Mouse (Mus musculus): Measurements from ENCODE around the gene Auts2. TPM values are rescaled to one million over a fixed set of nuclear protein-coding genes. Genes with fewer than 3 reads are reported as not detected.

Gene Auts2
- total and polyA plus RNA-seq, 3 experiments = not detected

DNA sequence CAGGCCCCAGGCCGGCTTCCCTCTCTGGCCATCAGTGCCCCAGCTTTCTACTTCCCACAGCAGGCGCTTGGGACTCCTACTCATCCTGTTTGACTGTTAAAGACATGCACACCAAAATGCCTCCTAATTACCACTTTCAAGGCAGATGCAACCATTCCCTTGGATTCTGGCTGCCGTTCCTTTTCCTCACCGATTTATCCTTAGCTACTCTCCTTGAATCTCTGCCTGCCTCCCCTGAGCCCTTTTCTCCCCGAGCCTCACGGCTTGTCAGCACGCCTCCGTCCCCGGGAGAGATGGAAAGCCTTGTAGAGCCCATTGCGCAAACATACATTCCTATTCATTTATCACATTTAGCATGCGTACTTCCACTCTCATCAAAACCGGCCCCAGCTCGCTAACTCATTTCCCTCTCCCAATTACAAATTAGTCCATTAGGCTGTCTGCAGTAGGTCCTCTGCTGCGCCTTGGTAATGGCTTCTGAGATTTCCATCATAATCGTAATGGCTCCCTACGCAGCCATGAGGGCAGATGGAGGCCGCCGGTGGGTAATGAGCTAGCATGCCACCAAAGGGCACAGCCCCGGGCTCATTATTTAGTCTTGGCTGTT lies 825.7 kb downstream of the Auts2 start:
- Histone ChIP-seq H3K79me2 (replicated peaks; ENCODE audit: control insufficient read depth, extremely low read depth, insufficient read depth, poor library complexity, severe bottlenecking) (no peaks in the 10 kb centered on the region), H3K27ac (ENCODE audit: insufficient read depth, low read depth) (no peak overlapping the region), H3K27me3 (replicated peaks) (no peaks in the 10 kb centered on the region), H3K9me3 (replicated peaks; ENCODE audit: low read length) (peaks cover 81% of the 10 kb centered on the region), H3K4me1 (ENCODE audit: control insufficient read depth in 1 of 2, insufficient read depth in 2 of 2) (no peaks in the 10 kb centered on the region), H3K36me3 (replicated peaks in 1 of 2; ENCODE audit: control insufficient read depth in 1 of 2, insufficient read depth in 1 of 2, low read length in 1 of 2) (no peaks in the 10 kb centered on the region), H3K9ac (ENCODE audit: insufficient read depth, low read depth) (no peak overlapping the region), H3K4me3 (replicated peaks in 1 of 3; ENCODE audit: low read depth in 2 of 3, low read length in 2 of 3, poor library complexity in 1 of 3) (no peak overlapping the region), H3K4me2 (ENCODE audit: insufficient read depth, low read depth, poor library complexity, severe bottlenecking) (no peak overlapping the region)
- DNase-seq (ENCODE audit: extremely low read depth) = no peak
- dilution Hi-C loops (cut with MboI; ENCODE audit: extremely low pct_ligation_motif_present, extremely low pct_unique_long_range_greater_than_20kb, low sequenced_read_pairs) (no loop called here), in situ Hi-C loops (cut with MboI; ENCODE audit: low pct_ligation_motif_present, low pct_unique_long_range_greater_than_20kb, low sequenced_read_pairs) (no loop called here)
- TF ChIP-seq ZC3H11A (IDR thresholded peaks at IDR 0.05; ENCODE audit: low read depth, low read length) (no peak), IRF4 (IDR thresholded peaks at IDR 0.05; ENCODE audit: low read depth, low read length) (no peak), ELF1 (IDR thresholded peaks at IDR 0.05; ENCODE audit: low read depth, low read length) (no peak), USF1 (IDR thresholded peaks at IDR 0.05; ENCODE audit: low read depth, low read length) (no peak), HCFC1 (IDR thresholded peaks at IDR 0.05; ENCODE audit: low read depth, low read length) (no peak), BHLHE40 (IDR thresholded peaks at IDR 0.05; ENCODE audit: low read depth, low read length) (no peak), ZNF384 (IDR thresholded peaks at IDR 0.05; ENCODE audit: low read depth, low read length) (no peak), ZKSCAN1 (IDR thresholded peaks at IDR 0.05; ENCODE audit: borderline replicate concordance, low read depth, low read length) (no peak), JUND (conservative IDR thresholded peaks at IDR 0.05; ENCODE audit: low read depth, low read length) (no peak), KAT2A (IDR thresholded peaks at IDR 0.05; ENCODE audit: insufficient replicate concordance, low read length) (no peak), GABPA (IDR thresholded peaks at IDR 0.05; ENCODE audit: insufficient replicate concordance, low read depth, low read length) (no peak), TCF12 (IDR thresholded peaks at IDR 0.05; ENCODE audit: low read depth, low read length) (no peak), MXI1 (IDR thresholded peaks at IDR 0.05; ENCODE audit: low read depth, low read length) (no peak), EP300 (IDR thresholded peaks at IDR 0.05; ENCODE audit: low read length) (no peak), RAD21 (IDR thresholded peaks at IDR 0.05; ENCODE audit: low read depth, low read length) (no peak)

DNA sequence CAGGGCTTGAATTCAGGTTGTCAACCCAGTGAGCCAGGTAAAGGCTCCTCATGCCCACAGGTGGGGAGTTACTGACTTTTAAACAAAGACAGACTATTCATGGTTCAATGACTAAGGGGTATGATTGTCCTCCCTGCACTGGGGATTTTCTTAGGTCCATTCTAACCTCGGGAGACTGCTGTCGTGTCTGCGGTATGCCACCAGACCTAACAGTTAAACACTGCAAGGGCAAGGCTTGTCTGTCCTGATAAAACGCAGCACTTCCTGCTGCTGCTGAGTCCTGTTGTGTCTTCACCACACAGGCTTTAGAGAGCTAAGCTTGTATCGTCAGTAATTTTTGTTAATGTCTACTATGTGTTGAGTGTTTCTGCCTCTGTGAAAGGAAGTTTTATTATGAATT lies 828.2 kb downstream of the Auts2 start:
- dilution Hi-C loops (cut with MboI; ENCODE audit: extremely low pct_ligation_motif_present, extremely low pct_unique_long_range_greater_than_20kb, low sequenced_read_pairs) = no loop called here

More for the DNA sequence above, 828.2 kb downstream of the Auts2 start:
- Histone ChIP-seq H3K79me2 (replicated peaks; ENCODE audit: control insufficient read depth, extremely low read depth, insufficient read depth, poor library complexity, severe bottlenecking) (no peaks in the 10 kb centered on the region), H3K4me1 (ENCODE audit: control insufficient read depth in 1 of 2, insufficient read depth in 2 of 2) (no peaks in the 10 kb centered on the region), H3K9me3 (replicated peaks; ENCODE audit: low read length) (peaks cover 85% of the 10 kb centered on the region), H3K36me3 (replicated peaks in 1 of 2; ENCODE audit: control insufficient read depth in 1 of 2, insufficient read depth in 1 of 2, low read length in 1 of 2) (no peaks in the 10 kb centered on the region), H3K4me3 (replicated peaks in 1 of 3; ENCODE audit: low read depth in 2 of 3, low read length in 2 of 3, poor library complexity in 1 of 3) (no peak overlapping the region), H3K9ac (ENCODE audit: insufficient read depth, low read depth) (no peak overlapping the region), H3K27ac (ENCODE audit: insufficient read depth, low read depth) (no peak overlapping the region), H3K4me2 (ENCODE audit: insufficient read depth, low read depth, poor library complexity, severe bottlenecking) (no peak overlapping the region), H3K27me3 (replicated peaks) (no peaks in the 10 kb centered on the region)
- DNase-seq (ENCODE audit: extremely low read depth) = no peak
- in situ Hi-C loops (cut with MboI; ENCODE audit: low pct_ligation_motif_present, low pct_unique_long_range_greater_than_20kb, low sequenced_read_pairs) = no loop called here
- TF ChIP-seq ZMIZ1 (IDR thresholded peaks at IDR 0.05; ENCODE audit: low read depth, low read length) (no peak), CHD1 (IDR thresholded peaks at IDR 0.05; ENCODE audit: low read depth, low read length) (no peak), HCFC1 (IDR thresholded peaks at IDR 0.05; ENCODE audit: low read depth, low read length) (no peak), IRF4 (IDR thresholded peaks at IDR 0.05; ENCODE audit: low read depth, low read length) (no peak), TCF12 (IDR thresholded peaks at IDR 0.05; ENCODE audit: low read depth, low read length) (no peak), POLR2A (IDR thresholded peaks at IDR 0.05; ENCODE audit: low read depth, low read length) (no peak), CTCF (conservative IDR thresholded peaks at IDR 0.05 in 1 of 2, IDR thresholded peaks at IDR 0.05 in 1 of 2; ENCODE audit: low read depth in 2 of 2, low read length in 2 of 2) (no peak), MAZ (IDR thresholded peaks at IDR 0.05; ENCODE audit: low read depth, low read length) (no peak), USF2 (conservative IDR thresholded peaks at IDR 0.05; ENCODE audit: low read depth, low read length) (no peak), NRF1 (IDR thresholded peaks at IDR 0.05; ENCODE audit: low read depth, low read length) (no peak), MAFK (IDR thresholded peaks at IDR 0.05; ENCODE audit: insufficient replicate concordance, low read length) (no peak), NELFE (IDR thresholded peaks at IDR 0.05; ENCODE audit: low read depth, low read length) (no peak), UBTF (IDR thresholded peaks at IDR 0.05; ENCODE audit: low read depth, low read length) (no peak), BHLHE40 (IDR thresholded peaks at IDR 0.05; ENCODE audit: low read depth, low read length) (no peak), GABPA (IDR thresholded peaks at IDR 0.05; ENCODE audit: insufficient replicate concordance, low read depth, low read length) (no peak), MAX (IDR thresholded peaks at IDR 0.05; ENCODE audit: low read length) (no peak), ELF1 (IDR thresholded peaks at IDR 0.05; ENCODE audit: low read depth, low read length) (no peak)

Data from CH12.LX (cell line).